Mouse (Mus musculus): ENCODE data around the gene Btnl10. TPM values are rescaled to one million over a fixed set of nuclear protein-coding genes. Genes with fewer than 3 reads are reported as not detected.

Gene Btnl10
- polyA plus RNA-seq, 1 experiment: not detected

- Histone ChIP-seq H3K4me3 (ENCODE audit: insufficient read depth, low read depth, low read length) (peak overlapping the region; percentile 74), H3K4me1 (ENCODE audit: control insufficient read depth, insufficient read depth, low read length) (peaks cover 7% of the 10 kb centered on the region), H3K27ac (ENCODE audit: insufficient read depth, low read depth, low read length) (0 out of 2 replicates have a peak overlapping the region, but pooled peaks have one; percentile 42)
- 2% methylated on average over 8 of the region's 8 CpGs for WGBS
- TF ChIP-seq CTCF (IDR thresholded peaks at IDR 0.05; ENCODE audit: insufficient read depth, low read depth, low read length) (no peak), POLR2A (IDR thresholded peaks at IDR 0.05; ENCODE audit: insufficient read depth, low read depth, low read length) (no peak)
Observed at GRCm38 (mm10) chr11:58904410-58904718, 13.3 kb upstream of the Btnl10 start.

- no peak for TF ChIP-seq POLR2A (IDR thresholded peaks at IDR 0.05; ENCODE audit: insufficient read depth, low read depth, low read length)
- TF ChIP-seq CTCF (IDR thresholded peaks at IDR 0.05; ENCODE audit: insufficient read depth, low read depth, low read length): no peak
- peaks cover 7% of the 10 kb centered on the region for H3K4me1 ChIP-seq (ENCODE audit: control insufficient read depth, insufficient read depth, low read length)
- H3K27ac ChIP-seq (ENCODE audit: insufficient read depth, low read depth, low read length): no peak overlapping the region
- 45% methylated on average over 6 of the region's 6 CpGs for WGBS
- H3K4me3 ChIP-seq (ENCODE audit: insufficient read depth, low read depth, low read length): no peak overlapping the region
Observed at GRCm38 (mm10) chr11:58904838-58905237, 12.9 kb upstream of the Btnl10 start.

- H3K4me3 ChIP-seq (ENCODE audit: insufficient read depth, low read depth, low read length): no peak overlapping the region
- WGBS: 93% methylated on average over 1 of the region's 1 CpGs
- H3K4me1 ChIP-seq (ENCODE audit: control insufficient read depth, insufficient read depth, low read length): peaks cover 12% of the 10 kb centered on the region
- TF ChIP-seq CTCF (IDR thresholded peaks at IDR 0.05; ENCODE audit: insufficient read depth, low read depth, low read length): no peak
- TF ChIP-seq POLR2A (IDR thresholded peaks at IDR 0.05; ENCODE audit: insufficient read depth, low read depth, low read length): no peak
- H3K27ac ChIP-seq (ENCODE audit: insufficient read depth, low read depth, low read length): no peak overlapping the region
Observed at GRCm38 (mm10) chr11:58913776-58914175, 3.9 kb upstream of the Btnl10 start.

GRCm38 (mm10) chr11:58914461-58915028 is 3.2 kb upstream of the Btnl10 start:
- TF ChIP-seq POLR2A (IDR thresholded peaks at IDR 0.05; ENCODE audit: insufficient read depth, low read depth, low read length) (no peak), CTCF (IDR thresholded peaks at IDR 0.05; ENCODE audit: insufficient read depth, low read depth, low read length) (peak; percentile 33; the same call in 1 of the 2 replicates)
- Histone ChIP-seq H3K27ac (ENCODE audit: insufficient read depth, low read depth, low read length) (no peak overlapping the region), H3K4me3 (ENCODE audit: insufficient read depth, low read depth, low read length) (peak overlapping the region; percentile 41), H3K4me1 (ENCODE audit: control insufficient read depth, insufficient read depth, low read length) (peaks cover 12% of the 10 kb centered on the region)
- WGBS: 11% methylated on average over 17 of the region's 17 CpGs

- no peak overlapping the region for H3K4me3 ChIP-seq (ENCODE audit: insufficient read depth, low read depth, low read length)
- no peak overlapping the region for H3K27ac ChIP-seq (ENCODE audit: insufficient read depth, low read depth, low read length)
- TF ChIP-seq POLR2A (IDR thresholded peaks at IDR 0.05; ENCODE audit: insufficient read depth, low read depth, low read length) (no peak), CTCF (IDR thresholded peaks at IDR 0.05; ENCODE audit: insufficient read depth, low read depth, low read length) (peak; percentile 41; the same call in 1 of the 2 replicates)
- 54% methylated on average over 14 of the region's 14 CpGs for WGBS
- peaks cover 12% of the 10 kb centered on the region for H3K4me1 ChIP-seq (ENCODE audit: control insufficient read depth, insufficient read depth, low read length)
Observed at GRCm38 (mm10) chr11:58916879-58917744, 596 bp upstream of the Btnl10 start.

- H3K4me1 ChIP-seq (ENCODE audit: control insufficient read depth, insufficient read depth, low read length): peaks cover 12% of the 10 kb centered on the region
- 70% methylated on average over 5 of the region's 5 CpGs for WGBS
- TF ChIP-seq POLR2A (IDR thresholded peaks at IDR 0.05; ENCODE audit: insufficient read depth, low read depth, low read length) (no peak), CTCF (IDR thresholded peaks at IDR 0.05; ENCODE audit: insufficient read depth, low read depth, low read length) (no peak)
- no peak overlapping the region for H3K27ac ChIP-seq (ENCODE audit: insufficient read depth, low read depth, low read length)
- H3K4me3 ChIP-seq (ENCODE audit: insufficient read depth, low read depth, low read length): no peak overlapping the region
Observed at GRCm38 (mm10) chr11:58918759-58919158, 1.1 kb downstream of the Btnl10 start.

- 86% methylated on average over 9 of the region's 9 CpGs for WGBS
- H3K4me1 ChIP-seq (ENCODE audit: control insufficient read depth, insufficient read depth, low read length): no peaks in the 10 kb centered on the region
- no peak overlapping the region for H3K27ac ChIP-seq (ENCODE audit: insufficient read depth, low read depth, low read length)
- TF ChIP-seq CTCF (IDR thresholded peaks at IDR 0.05; ENCODE audit: insufficient read depth, low read depth, low read length) (no peak), POLR2A (IDR thresholded peaks at IDR 0.05; ENCODE audit: insufficient read depth, low read depth, low read length) (no peak)
- no peak overlapping the region for H3K4me3 ChIP-seq (ENCODE audit: insufficient read depth, low read depth, low read length)
Observed at GRCm38 (mm10) chr11:58922420-58922819, 4.7 kb downstream of the Btnl10 start.

- Histone ChIP-seq H3K27ac (ENCODE audit: insufficient read depth, low read depth, low read length) (no peak overlapping the region), H3K4me3 (ENCODE audit: insufficient read depth, low read depth, low read length) (no peak overlapping the region), H3K4me1 (ENCODE audit: control insufficient read depth, insufficient read depth, low read length) (peaks cover 3% of the 10 kb centered on the region)
- TF ChIP-seq POLR2A (IDR thresholded peaks at IDR 0.05; ENCODE audit: insufficient read depth, low read depth, low read length) (no peak), CTCF (IDR thresholded peaks at IDR 0.05; ENCODE audit: insufficient read depth, low read depth, low read length) (no peak)
- WGBS: 82% methylated on average over 2 of the region's 3 CpGs
Observed at GRCm38 (mm10) chr11:58926651-58927050, 8.9 kb downstream of the Btnl10 start.

- Histone ChIP-seq H3K27ac (ENCODE audit: insufficient read depth, low read depth, low read length) (no peak overlapping the region), H3K4me3 (ENCODE audit: insufficient read depth, low read depth, low read length) (no peak overlapping the region), H3K4me1 (ENCODE audit: control insufficient read depth, insufficient read depth, low read length) (peaks cover 3% of the 10 kb centered on the region)
- 89% methylated on average over 2 of the region's 2 CpGs for WGBS
- no peak for TF ChIP-seq POLR2A (IDR thresholded peaks at IDR 0.05; ENCODE audit: insufficient read depth, low read depth, low read length)
- TF ChIP-seq CTCF (IDR thresholded peaks at IDR 0.05; ENCODE audit: insufficient read depth, low read depth, low read length): no peak
Observed at GRCm38 (mm10) chr11:58927053-58927452, 9.3 kb downstream of the Btnl10 start.
